In genomic region chr5:47694630-47695029, GRCm38 (mm10) we compare ENCODE assay signal across 16 mouse cellular contexts.
"Had no signal": no experiment of that assay in that cellular context is flagged by ENCODE, and none has a peak within 500 bp of the region (broad histone marks: within the 10 kb centered on the region; RNA-seq: fewer than 3 reads in every experiment).

No protein-coding gene starts in this region.

- H3K4me2 ChIP-seq: lung, embryonic 14.5 days; midbrain, embryonic 12.5 days; stomach, embryonic 15.5 days had no signal

- DNase-seq: lung, adult 18-20 months; lung, embryonic 14.5 days; lung, postnatal 10 days; lung, postnatal 4 days; midbrain, embryonic 14.5 days; right cerebral cortex, postnatal 14 days; thymus, adult 2 months; thymus, postnatal 25 days; thymus, postnatal 4 days had no signal

- H3K27ac ChIP-seq: liver, embryonic 14.5 days; midbrain, embryonic 10.5 days; midbrain, embryonic 12.5 days; stomach, embryonic 15.5 days; stomach, postnatal 0 days had no signal

- H3K4me3 ChIP-seq: midbrain, embryonic 10.5 days; midbrain, embryonic 12.5 days; myocyte; stomach, embryonic 15.5 days had no signal

- H3K4me1 ChIP-seq: midbrain, embryonic 10.5 days; midbrain, embryonic 12.5 days; stomach, embryonic 15.5 days had no signal

- H3K9ac ChIP-seq: liver, embryonic 14.5 days; lung, embryonic 14.5 days; midbrain, embryonic 12.5 days; stomach, embryonic 15.5 days had no signal

- H3K9me3 ChIP-seq: midbrain, embryonic 10.5 days; midbrain, embryonic 12.5 days; stomach, embryonic 15.5 days had no signal

- H3K36me3 ChIP-seq: midbrain, embryonic 10.5 days; midbrain, embryonic 12.5 days; stomach, embryonic 15.5 days had no signal

- ATAC-seq: midbrain, embryonic 16.5 days had no signal

- H3K27me3 ChIP-seq: midbrain, embryonic 12.5 days; stomach, embryonic 15.5 days had no signal
